Mouse (Mus musculus): ENCODE data around the gene Foxk1. TPM values are rescaled to one million over a fixed set of nuclear protein-coding genes. Genes with fewer than 3 reads are reported as not detected.
A peak's percentile ranks its signal among the peaks of the same experiment; 100 is the strongest.

Gene Foxk1
- total RNA-seq, 2 experiments from 2014 or later = 12.2 to 18.9 TPM

GRCm38 (mm10) chr5:142443994-142444393 is 42.7 kb downstream of the Foxk1 start:
- peak overlapping the region; percentile 93 for H3K27ac ChIP-seq
- H3K4me3 ChIP-seq = no peak overlapping the region
- intact Hi-C loops (cut with DNase I) = no loop called here
- DNase-seq = no peak
- TF ChIP-seq CTCF (IDR thresholded peaks at IDR 0.05) = no peak

- no peak for TF ChIP-seq CTCF (IDR thresholded peaks at IDR 0.05)
- Histone ChIP-seq H3K4me3 (peak overlapping the region; percentile 35), H3K27ac (peak overlapping the region; percentile 93)
- intact Hi-C loops (cut with DNase I) = loop anchor here (5.0 kb wide), 1 partner anchor 123 kb away; no protein-coding TSS in a partner anchor
- peak; percentile 85 for DNase-seq
Observed at GRCm38 (mm10) chr5:142444791-142445531, 43.7 kb downstream of the Foxk1 start.

GRCm38 (mm10) chr5:142445709-142446108 is 44.4 kb downstream of the Foxk1 start:
- no peak for TF ChIP-seq CTCF (IDR thresholded peaks at IDR 0.05)
- Histone ChIP-seq H3K4me3 (no peak overlapping the region), H3K27ac (peak overlapping the region; percentile 93)
- peak; percentile 59 for DNase-seq
- intact Hi-C loops (cut with DNase I) = loop anchor here (5.0 kb wide), 1 partner anchor 123 kb away; no protein-coding TSS in a partner anchor

GRCm38 (mm10) chr5:142448076-142448475 is 46.8 kb downstream of the Foxk1 start:
- peak; percentile 97; the same call in 1 of the 2 replicates for TF ChIP-seq CTCF (IDR thresholded peaks at IDR 0.05)
- intact Hi-C loops (cut with DNase I) = loop anchor here (1.0 to 5.0 kb wide), 3 partner anchors 47 to 126 kb away; partner anchors contain the start of gene Foxk1
- DNase-seq = peak; percentile 89
- Histone ChIP-seq H3K4me3 (peak overlapping the region; percentile 38; the same call in 1 of the 2 replicates), H3K27ac (peak overlapping the region; percentile 35)

GRCm38 (mm10) chr5:142448623-142449022 is 47.3 kb downstream of the Foxk1 start:
- no peak for TF ChIP-seq CTCF (IDR thresholded peaks at IDR 0.05)

GRCm38 (mm10) chr5:142450846-142451245 is 49.5 kb downstream of the Foxk1 start:
- no peak overlapping the region for H3K4me3 ChIP-seq
- intact Hi-C loops (cut with DNase I) = no loop called here

More at GRCm38 (mm10) chr5:142448623-142449022, 47.3 kb downstream of the Foxk1 start:
- intact Hi-C loops (cut with DNase I) = loop anchor here (1.0 to 5.0 kb wide), 3 partner anchors 47 to 126 kb away; partner anchors contain the start of gene Foxk1
- Histone ChIP-seq H3K4me3 (no peak overlapping the region), H3K27ac (no peak overlapping the region)
- DNase-seq = no peak

GRCm38 (mm10) chr5:142451759-142452158 is 50.5 kb downstream of the Foxk1 start:
- intact Hi-C loops (cut with DNase I) = no loop called here
- H3K4me3 ChIP-seq = no peak overlapping the region
- no peak for TF ChIP-seq CTCF (IDR thresholded peaks at IDR 0.05)
- DNase-seq = no peak
- H3K27ac ChIP-seq = no peak overlapping the region

More at GRCm38 (mm10) chr5:142450846-142451245, 49.5 kb downstream of the Foxk1 start:
- no peak overlapping the region for H3K27ac ChIP-seq
- no peak for DNase-seq
- no peak for TF ChIP-seq CTCF (IDR thresholded peaks at IDR 0.05)

- intact Hi-C loops (cut with DNase I) = no loop called here
- H3K4me3 ChIP-seq = no peak overlapping the region
Observed at GRCm38 (mm10) chr5:142453742-142454141, 52.4 kb downstream of the Foxk1 start.

GRCm38 (mm10) chr5:142456318-142456717 is 55.0 kb downstream of the Foxk1 start:
- H3K27ac ChIP-seq = no peak overlapping the region
- TF ChIP-seq CTCF (IDR thresholded peaks at IDR 0.05) = no peak
- DNase-seq = no peak
- intact Hi-C loops (cut with DNase I) = no loop called here
- no peak overlapping the region for H3K4me3 ChIP-seq

More at GRCm38 (mm10) chr5:142453742-142454141, 52.4 kb downstream of the Foxk1 start:
- TF ChIP-seq CTCF (IDR thresholded peaks at IDR 0.05) = no peak
- no peak for DNase-seq
- H3K27ac ChIP-seq = no peak overlapping the region

- no peak for TF ChIP-seq CTCF (IDR thresholded peaks at IDR 0.05)
- DNase-seq = no peak
- Histone ChIP-seq H3K4me3 (no peak overlapping the region), H3K27ac (peak overlapping the region; percentile 67)
- intact Hi-C loops (cut with DNase I) = no loop called here
Observed at GRCm38 (mm10) chr5:142457345-142457744, 56.0 kb downstream of the Foxk1 start.

GRCm38 (mm10) chr5:142458791-142459557 is 57.7 kb downstream of the Foxk1 start:
- Histone ChIP-seq H3K4me3 (no peak overlapping the region), H3K27ac (peak overlapping the region; percentile 39; the same call in 1 of the 2 replicates)
- no peak for TF ChIP-seq CTCF (IDR thresholded peaks at IDR 0.05)
- intact Hi-C loops (cut with DNase I) = no loop called here
- DNase-seq = no peak

GRCm38 (mm10) chr5:142459834-142460233 is 58.5 kb downstream of the Foxk1 start:
- intact Hi-C loops (cut with DNase I) = no loop called here

More at GRCm38 (mm10) chr5:142459834-142460233, 58.5 kb downstream of the Foxk1 start:
- no peak for TF ChIP-seq CTCF (IDR thresholded peaks at IDR 0.05)
- Histone ChIP-seq H3K27ac (no peak overlapping the region; the same call in 1 of the 2 replicates), H3K4me3 (no peak overlapping the region)
- DNase-seq = no peak
